Mouse (Mus musculus): ENCODE results near the gene H2afy.

The H2afy gene

DNA sequence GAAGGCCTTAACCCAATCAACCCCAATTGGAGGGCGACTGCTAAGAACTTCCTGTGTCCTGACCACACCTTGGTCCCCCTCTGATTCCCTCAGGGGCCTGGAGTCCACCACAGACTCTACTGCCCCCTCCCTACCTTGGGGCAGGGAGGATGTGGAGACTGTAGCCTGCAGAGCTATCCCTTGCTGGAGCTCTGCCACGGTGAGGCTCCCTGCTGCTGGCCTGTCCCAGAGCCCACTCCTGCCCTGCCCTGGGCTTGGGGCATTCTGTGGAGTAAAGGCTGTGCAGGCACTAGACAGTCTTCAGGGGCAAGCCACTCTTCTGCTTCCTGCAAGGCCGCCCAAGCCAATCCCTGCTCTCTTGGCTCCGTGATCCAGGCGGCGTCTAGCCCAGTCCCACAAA is 24.6 kb downstream of the H2afy start:
- DNase-seq (ENCODE audit: low read depth, low spot score), result no peak

DNA sequence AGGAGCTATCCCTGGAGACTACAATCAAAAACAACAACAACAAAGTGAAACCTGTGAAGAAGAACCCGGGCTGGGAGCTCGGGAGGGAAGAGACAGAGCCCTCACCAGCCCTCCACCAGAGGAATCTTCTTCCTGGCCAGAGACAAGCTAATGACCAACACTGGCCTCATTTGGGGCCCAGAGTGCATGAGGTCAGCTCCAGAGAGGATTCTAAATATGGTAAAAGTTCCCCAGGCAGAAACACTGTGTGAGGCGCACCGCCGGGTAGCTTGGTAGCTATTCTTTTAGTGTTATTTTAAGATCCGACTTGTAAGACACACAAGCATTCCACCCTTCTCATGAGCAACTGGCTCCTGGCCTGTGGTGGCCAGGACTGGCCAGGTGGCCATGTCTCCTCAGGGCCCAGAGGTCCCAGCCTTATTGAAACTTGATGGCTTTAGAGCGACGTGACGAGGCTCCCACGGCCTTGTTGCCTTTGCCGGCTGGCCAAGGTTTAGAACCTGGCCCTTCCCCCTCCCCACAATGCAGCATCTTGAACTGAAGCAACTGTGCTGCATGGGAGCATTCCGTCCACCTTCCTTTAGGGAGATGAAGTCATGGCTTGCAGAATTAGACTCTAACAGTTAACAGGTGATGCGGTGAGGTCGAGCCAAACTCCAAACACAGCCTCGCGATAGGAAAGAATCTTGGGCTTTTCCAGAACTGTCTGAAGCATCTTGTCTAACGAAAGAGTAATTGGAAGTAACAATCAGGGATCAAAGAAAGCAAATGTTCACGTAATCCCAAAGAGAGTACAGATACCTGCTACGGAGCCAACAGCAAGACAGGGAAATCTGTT is 25.2 kb downstream of the H2afy start:
- no peak for DNase-seq (ENCODE audit: low read depth, low spot score)

DNA sequence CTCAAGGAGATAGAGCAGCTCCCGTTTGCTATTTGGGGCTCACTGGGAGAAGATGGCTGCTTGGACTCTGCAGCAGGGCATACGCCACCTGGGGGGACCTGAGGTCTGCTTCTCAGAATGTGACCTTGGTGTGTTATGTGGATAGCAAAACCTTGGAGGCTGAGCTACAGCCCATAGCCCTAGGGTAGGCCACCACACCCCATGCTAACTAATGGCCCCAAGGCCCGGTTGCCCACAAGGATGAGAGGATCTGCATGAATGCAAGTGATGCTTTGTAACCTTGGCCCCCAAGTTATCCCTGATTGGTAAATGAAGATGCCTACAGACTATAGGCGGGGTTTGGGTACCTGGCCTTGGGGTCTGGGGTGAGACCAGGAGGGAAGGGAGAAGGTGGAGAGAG is 26.5 kb downstream of the H2afy start:
- DNase-seq (ENCODE audit: low read depth, low spot score), result no peak

DNA sequence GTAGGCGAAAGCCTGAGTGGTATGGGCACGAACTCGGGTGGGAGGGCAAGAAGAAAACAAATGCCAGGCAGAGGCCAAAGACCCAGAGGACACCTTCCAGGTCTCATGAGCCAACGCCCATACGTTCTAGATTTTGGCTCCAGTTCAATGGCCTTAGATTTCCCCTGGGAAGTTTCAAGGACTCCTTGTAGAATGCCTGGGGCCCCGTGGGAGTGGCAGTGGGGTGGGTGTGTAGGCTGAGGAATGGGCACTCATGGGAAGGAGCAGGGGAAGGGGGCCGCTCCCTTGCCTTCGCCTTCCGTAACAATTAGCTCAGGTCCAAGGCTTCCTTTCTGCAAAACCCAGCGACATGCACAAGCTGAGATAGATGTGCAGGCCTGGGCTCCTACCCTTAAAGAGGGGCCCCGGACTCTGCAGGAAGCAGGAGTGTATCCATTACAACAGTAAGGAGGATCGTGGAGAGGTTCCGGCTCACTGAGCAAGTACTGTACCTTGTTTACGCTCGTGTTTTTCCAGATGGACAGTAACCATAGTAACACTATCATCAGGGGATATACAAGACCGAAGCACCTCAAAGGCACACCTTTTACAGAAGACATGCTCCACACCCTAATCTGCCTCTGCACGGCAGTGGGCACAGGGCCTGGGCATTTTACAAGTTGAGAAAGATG is 27.2 kb downstream of the H2afy start:
- DNase-seq (ENCODE audit: low read depth, low spot score), result no peak

DNA sequence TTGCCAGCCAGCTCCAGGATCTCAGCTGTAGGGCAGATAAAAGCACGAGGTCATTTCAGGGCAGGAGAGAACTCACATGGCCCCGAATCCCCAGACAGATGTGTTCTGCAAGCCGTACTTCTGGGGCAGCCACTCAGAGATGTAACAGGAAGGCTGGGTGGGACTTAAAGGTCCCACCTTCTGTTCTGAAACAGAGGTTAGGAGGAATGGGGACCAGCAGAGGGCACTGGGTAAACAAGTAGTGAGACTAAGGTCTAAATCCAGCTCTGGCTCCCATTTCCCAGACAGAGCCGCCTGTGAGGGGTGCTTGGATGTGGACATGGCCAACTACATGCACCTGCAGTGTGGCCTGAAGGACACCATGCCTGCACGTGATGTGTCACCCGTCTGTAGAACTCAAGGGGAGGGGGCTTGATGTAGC is 31.2 kb downstream of the H2afy start:
- DNase-seq (ENCODE audit: low read depth, low spot score), result no peak

DNA sequence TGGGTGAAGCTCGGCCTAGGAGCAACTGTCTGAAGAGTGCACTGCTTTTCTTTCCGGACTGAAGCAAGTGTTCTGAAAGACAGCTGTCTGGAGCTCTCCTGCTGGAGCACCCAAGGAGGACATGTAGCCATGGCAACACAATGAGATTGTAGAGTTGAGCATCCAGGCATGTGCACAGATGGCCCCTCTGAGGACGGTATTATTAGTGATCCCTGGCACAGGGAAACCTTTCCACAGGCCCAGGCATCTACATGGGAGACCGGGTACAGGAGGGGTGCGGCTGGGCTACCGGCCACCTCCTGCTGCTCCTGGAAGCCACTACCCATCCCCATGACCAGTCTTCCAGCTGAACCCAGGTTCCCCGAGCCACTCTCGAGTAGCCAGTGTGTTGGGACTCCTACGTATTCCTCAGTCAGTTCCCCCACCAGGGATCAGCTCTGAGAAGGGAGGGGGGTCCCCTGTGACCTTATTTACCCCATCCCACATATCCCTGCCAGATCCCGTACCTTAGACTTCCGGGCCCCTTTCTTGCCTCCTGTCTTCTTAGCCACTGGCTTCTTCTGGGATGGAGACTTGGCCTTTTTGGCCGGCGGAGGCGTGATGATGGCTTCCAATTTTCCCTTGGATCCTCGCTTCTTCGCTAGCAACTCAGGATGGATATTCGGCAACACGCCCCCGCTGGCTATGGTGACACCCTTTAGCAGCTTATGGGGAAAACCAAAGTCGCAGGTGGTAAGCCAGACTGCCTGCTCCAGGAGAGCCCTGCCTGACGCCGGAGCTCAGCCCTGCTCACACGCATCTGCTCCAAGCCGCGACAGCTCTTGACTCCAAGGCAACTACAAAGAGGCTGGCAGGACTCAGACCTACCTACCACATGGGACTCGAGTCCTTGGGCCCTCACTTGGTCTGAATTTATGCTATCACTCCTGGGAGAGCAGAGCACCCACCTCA is 32.1 kb downstream of the H2afy start:
- peak; percentile 11 for DNase-seq (ENCODE audit: low read depth, low spot score)

- DNase-seq (ENCODE audit: low read depth, low spot score), result no peak
Observed at GRCm38 (mm10) chr13:56102160-56102559, 34.0 kb downstream of the H2afy start.

DNA sequence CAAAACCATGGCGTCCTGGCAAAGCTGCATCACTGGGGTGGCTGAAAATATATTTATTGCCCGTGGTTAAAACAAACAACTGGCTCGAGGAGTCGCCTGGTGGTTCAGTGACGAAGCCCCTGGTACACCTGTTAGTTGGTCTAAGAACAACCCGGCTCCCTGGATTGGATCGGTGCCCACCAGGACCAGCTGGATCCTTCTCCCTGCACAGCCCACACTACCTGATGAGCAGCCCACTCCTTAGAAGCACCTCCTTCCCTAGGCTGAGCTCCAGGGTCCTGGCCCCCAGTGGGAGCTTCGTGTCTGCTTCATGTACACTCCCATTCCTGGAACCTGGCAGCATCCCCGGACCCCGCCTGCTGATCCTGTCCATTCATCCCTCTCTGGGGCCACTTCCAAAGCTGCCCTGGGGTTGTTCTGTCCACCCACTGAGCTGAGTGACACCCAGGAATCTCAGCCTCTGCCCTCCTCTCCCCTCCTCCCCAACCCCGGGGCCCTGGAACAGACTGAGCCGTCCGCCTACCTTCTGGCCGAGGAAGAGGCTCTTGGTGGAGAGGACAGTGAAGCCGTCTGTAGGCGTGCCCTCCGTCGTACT is 40.5 kb downstream of the H2afy start:
- no peak for DNase-seq (ENCODE audit: low read depth, low spot score)

- DNase-seq (ENCODE audit: low read depth, low spot score), result no peak
Observed at GRCm38 (mm10) chr13:56094544-56094943, 41.6 kb downstream of the H2afy start.

- no peak for DNase-seq (ENCODE audit: low read depth, low spot score)
Observed at GRCm38 (mm10) chr13:56093680-56094079, 42.5 kb downstream of the H2afy start.

DNA sequence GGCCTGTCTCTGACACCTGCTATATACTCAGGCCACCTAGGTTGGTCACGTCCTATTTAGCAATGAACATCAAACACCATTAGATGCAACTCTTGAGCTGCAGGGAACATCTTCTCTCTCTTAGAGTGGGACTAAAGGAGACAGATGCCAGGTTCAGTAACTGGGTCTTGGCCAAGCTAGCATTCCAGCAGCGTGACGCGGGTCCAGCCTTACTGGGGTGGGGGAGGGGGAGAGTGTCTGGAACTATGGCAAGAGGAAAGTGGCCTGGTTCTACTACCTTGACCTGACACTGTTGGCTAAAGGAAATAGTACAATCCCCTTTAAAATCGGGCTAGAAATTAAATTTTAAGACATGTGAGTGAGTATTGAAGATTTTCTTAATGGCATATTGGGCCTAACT is 43.6 kb downstream of the H2afy start:
- no peak for DNase-seq (ENCODE audit: low read depth, low spot score)

DNA sequence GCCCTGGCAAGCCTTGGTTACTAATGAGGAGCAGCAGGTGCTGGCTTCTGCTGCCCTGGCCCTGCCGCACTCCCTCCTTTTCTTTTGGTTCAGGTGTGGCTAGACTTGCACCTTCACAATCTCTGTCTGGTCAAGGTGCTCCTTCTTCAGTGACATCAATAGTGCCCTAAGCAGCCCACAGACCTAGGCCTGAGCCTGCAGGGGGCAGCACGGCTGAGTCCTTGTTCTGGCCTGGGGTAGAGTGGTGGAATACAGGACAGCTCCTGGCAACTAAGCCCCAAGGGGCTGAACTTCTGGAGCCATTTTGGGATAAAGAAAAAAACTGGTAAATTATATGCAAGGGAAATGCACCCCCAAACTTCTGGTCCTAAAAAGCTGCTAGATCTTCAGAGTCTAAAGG is 45.6 kb downstream of the H2afy start:
- no peak for DNase-seq (ENCODE audit: low read depth, low spot score)

DNA sequence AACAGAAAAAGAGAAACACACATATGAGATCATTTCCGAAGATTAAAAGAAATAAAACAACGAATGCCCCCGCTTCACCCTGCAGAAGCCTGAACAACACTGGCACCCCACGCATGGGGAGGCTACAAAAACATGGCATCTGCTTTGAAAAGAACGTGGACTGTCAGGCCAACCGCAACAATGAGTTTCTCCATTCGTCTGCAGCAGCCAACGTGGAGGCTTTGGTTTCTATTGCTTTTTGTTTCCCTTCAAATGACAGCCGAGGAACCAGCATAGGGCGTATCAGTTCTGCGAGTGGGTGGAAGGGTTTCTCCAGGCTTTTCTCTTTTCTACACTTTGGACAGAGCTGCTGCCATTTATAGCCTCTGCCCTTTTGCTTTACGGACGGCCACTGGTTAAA is 47.6 kb downstream of the H2afy start:
- no peak for DNase-seq (ENCODE audit: low read depth, low spot score)

GRCm38 (mm10) chr13:56087936-56088335 is 48.2 kb downstream of the H2afy start:
- no peak for DNase-seq (ENCODE audit: low read depth, low spot score)

DNA sequence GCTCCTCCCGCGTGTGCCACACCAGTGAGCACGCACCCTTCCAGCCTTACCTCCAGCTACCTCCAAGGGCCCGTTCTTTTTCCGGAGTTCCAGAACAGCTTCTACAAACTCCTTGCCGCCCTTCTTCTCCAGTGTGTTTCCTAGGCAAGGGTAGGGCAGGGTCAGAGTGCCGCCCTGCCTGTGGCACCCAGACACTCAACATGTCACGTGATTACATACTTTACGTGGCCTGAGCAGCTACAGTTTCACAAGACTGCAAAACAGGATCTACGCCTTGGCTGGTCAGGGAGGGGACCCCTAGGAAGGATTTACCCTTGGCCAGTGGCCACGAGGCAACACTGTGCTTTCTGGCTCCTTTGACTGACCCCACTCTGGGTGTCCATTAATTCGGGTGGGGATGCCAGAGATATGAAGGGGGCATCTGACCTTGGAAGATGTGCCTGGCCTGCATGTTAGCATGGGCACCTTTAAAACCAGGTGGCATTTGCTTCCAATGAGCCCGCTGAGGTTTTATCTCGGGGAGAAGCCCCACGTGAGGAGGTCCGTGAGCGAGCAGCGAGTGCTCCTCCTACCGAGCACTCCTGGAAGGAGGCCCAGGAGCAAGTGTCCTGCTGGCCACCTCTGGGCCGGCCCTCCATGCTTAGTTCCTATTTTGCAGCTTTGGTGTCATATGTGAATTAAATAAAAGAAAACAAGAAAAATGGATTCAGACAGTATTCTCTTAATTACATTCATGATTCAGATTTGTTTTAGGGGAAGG is 51.8 kb downstream of the H2afy start:
- DNase-seq (ENCODE audit: low read depth, low spot score), result no peak

- DNase-seq (ENCODE audit: low read depth, low spot score), result no peak
Observed at GRCm38 (mm10) chr13:56081656-56082055, 54.5 kb downstream of the H2afy start.

DNA sequence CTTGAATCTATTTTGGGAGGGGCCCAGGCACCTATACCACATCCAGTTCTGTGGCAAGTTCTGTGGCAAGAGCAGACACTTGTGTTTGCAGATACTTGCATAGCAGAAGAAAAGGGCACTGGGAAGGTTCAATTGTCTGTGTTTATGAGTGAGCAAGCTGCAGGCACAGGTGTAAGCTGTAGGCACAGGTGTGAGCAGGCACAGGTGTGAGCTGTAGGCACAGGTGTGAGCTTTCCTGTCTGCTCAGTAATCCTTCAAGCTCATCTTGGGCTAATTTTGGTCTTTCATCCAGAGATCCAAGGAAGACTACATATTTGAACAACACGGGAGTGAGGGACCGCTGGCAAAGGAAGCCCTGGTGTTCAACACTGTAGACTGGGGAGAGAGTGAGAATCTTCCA is 56.5 kb downstream of the H2afy start:
- no peak for DNase-seq (ENCODE audit: low read depth, low spot score)

DNA sequence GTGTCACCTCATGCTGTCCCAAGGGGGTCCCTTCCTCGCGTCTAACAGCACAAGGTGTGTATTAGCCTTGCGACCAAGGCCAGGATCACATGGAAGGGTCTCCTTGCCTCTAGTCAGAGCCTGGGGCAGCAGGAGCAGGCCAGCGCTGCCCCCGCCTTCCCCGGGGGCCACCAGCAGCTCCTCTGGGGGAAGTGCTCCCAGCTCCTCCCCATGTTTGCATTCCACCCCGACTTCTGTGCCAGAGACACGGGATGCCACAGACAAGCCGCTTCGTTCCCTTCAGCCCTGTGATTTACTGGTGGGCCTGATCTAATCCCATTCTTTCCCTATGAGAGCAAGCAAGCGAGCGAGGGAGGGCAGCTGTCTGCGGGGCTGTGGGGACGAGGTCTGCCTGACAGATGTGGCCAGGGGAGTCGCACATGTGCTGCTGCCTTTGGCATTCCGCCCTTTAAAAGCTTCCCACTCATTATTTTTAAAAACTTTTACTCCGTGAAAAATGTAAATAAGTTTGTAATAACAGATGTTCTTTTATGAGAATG is 57.4 kb downstream of the H2afy start:
- no peak for DNase-seq (ENCODE audit: low read depth, low spot score)

- no peak for DNase-seq (ENCODE audit: low read depth, low spot score)
Observed at GRCm38 (mm10) chr13:56075930-56076329, 60.2 kb downstream of the H2afy start.

DNA sequence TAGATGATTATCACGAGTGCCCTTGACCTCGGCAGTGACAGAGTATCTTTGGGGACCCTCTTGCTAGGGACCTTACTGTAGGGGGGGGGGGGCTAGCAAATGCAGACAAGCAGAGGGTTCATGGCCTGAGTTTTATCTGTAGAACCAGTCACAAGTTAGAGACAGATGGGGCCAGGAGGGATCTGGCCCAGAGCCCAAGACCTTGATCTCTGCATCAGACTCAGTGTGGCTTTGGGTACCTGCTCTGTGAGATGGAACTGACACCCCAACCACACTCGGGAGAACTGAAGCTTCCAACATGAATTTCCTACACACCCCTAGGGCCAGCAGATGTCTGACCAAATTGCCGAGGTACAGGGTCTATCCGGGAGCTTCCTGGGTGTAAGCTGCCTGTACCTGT is 63.0 kb downstream of the H2afy start:
- DNase-seq (ENCODE audit: low read depth, low spot score), result no peak

DNA sequence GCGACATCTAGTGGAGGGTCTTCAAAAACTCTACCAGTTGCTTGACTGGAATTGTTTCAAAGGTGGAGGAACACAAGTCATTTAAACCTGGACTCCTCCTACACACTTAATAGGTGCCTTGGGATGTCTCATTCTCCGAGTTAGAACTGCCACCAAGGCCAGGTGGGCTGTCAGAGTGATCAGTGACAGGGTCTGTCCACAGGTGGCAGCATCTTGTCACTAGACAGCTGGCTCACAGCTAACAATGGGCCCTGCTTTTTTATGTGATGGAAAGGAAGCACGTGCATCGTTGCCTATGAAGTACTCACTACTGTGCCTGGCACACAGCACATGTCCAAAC is 63.9 kb downstream of the H2afy start:
- DNase-seq (ENCODE audit: low read depth, low spot score), result no peak

Data from retina, postnatal 7 days (tissue).